Mouse (Mus musculus): ENCODE data around the gene Erp29.

DNA sequence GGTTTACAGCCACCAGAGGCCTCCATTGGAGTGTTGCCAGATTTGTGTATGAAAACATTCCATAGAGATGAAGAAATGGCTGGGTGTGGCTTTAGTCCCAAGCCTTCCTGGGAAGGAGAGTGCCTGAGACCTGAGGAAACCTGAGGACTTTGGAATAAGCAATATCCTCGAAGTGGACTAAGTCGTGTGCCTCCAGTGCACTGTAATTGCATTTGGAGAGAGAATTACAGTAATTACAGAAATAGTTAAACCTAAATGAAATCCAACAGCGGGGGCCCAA lies 2.1 kb upstream of the Erp29 start:
- TF ChIP-seq GATA1 (IDR thresholded peaks at IDR 0.05; ENCODE audit: borderline replicate concordance, low read length) = no peak
- no peak for TF ChIP-seq FLI1 (IDR thresholded peaks at IDR 0.05; ENCODE audit: low read length)
